ENCODE assay signal across 10 mouse cellular contexts in the genomic region with DNA sequence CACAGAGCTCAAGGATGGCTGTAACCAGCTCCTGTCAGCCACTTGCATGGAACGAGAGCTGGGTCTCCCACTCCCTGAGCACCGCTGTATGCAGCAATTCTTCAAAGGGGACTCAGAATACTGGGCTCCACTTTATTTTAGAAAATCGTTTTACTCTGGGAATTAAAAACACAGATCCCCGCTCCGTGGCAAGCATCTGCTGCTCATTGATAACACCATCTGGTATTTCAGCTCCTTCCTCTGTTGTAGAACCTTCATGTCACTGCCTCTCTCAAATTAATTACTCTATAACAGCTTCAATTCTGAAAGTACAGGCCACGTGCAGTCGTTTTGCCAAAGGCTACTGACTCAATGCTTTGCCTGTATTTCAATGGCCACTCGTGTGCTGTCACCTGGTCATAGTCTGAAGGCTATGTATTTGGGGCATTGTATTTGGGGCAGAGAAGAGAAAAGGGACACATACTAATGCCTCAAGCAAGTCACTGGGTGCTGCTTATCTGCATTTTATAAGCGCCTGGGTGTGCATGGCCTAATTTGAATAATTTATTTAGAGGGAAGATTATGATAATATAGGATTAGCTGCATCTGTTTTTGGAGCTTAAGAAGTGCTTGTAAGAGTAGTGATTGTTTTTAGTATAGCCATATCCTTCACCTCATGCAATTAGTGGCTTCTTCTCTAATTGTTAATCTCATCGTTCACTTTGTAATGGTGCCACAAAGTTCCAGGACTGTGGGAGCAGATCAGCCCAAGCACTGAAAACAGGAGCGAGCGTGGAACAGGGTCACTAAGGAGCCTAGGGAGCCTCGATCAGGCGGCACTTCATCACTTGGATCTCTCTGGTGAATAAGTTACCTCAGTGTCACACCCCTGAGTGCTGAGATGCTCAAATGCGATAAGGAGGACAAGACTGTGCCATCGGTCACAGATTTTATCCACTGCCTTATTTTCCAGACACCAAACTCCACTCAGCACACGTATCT.
DNase-seq lines count a peak whose midpoint lies in the region; ATAC-seq and TF ChIP-seq lines count a peak whose summit lies in the region.
"Had no signal": no experiment of that assay in that cellular context is flagged by ENCODE, and none has a peak within 500 bp of the region (broad histone marks: within the 10 kb centered on the region; RNA-seq: fewer than 3 reads in every experiment).

No protein-coding gene starts in this region.

- H3K9ac ChIP-seq in forebrain, embryonic 11.5 days (ENCODE audit: low read length) = no peak overlapping the region
- no peak overlapping the region for H3K9ac ChIP-seq in hindbrain, postnatal 0 days (replicated peaks; ENCODE audit: low read length)
- H3K9ac ChIP-seq in midbrain, embryonic 16.5 days (ENCODE audit: low read depth, low read length) = no peak overlapping the region
- H3K9ac ChIP-seq: embryonic facial prominence, embryonic 13.5 days; lung, embryonic 15.5 days had no signal

- H3K9me3 ChIP-seq in forebrain, embryonic 11.5 days (ENCODE audit: control insufficient read depth, low read length) = no peaks in the 10 kb centered on the region
- H3K9me3 ChIP-seq in forebrain, embryonic 10.5 days = no peaks in the 10 kb centered on the region
- no peaks in the 10 kb centered on the region for H3K9me3 ChIP-seq in embryonic facial prominence, embryonic 10.5 days
- no peaks in the 10 kb centered on the region for H3K9me3 ChIP-seq in hindbrain, postnatal 0 days (ENCODE audit: low read length)
- no peaks in the 10 kb centered on the region for H3K9me3 ChIP-seq in midbrain, embryonic 16.5 days (replicated peaks; ENCODE audit: control insufficient read depth, low read length, poor library complexity, severe bottlenecking)
- H3K9me3 ChIP-seq: embryonic facial prominence, embryonic 13.5 days; lung, embryonic 15.5 days had no signal

- no peaks in the 10 kb centered on the region for H3K36me3 ChIP-seq in forebrain, embryonic 11.5 days (ENCODE audit: control insufficient read depth, insufficient read depth, low read length)
- no peaks in the 10 kb centered on the region for H3K36me3 ChIP-seq in forebrain, embryonic 10.5 days (replicated peaks)
- H3K36me3 ChIP-seq in embryonic facial prominence, embryonic 10.5 days (replicated peaks) = no peaks in the 10 kb centered on the region
- no peaks in the 10 kb centered on the region for H3K36me3 ChIP-seq in hindbrain, postnatal 0 days (ENCODE audit: insufficient read depth, low read length)
- H3K36me3 ChIP-seq in midbrain, embryonic 16.5 days (ENCODE audit: control insufficient read depth, insufficient read depth, low read length) = no peaks in the 10 kb centered on the region
- H3K36me3 ChIP-seq: embryonic facial prominence, embryonic 13.5 days; lung, embryonic 15.5 days had no signal

- H3K4me2 ChIP-seq in forebrain, embryonic 11.5 days (ENCODE audit: low read depth, low read length, severe bottlenecking) = no peak overlapping the region
- no peak overlapping the region for H3K4me2 ChIP-seq in hindbrain, postnatal 0 days (ENCODE audit: low read depth, low read length)
- H3K4me2 ChIP-seq in midbrain, embryonic 16.5 days (ENCODE audit: low read length) = 0 out of 2 replicates have a peak overlapping the region, but pooled peaks have one; percentile 3
- H3K4me2 ChIP-seq: embryonic facial prominence, embryonic 13.5 days; lung, embryonic 15.5 days had no signal

- no peaks in the 10 kb centered on the region for H3K27me3 ChIP-seq in forebrain, embryonic 11.5 days (ENCODE audit: control insufficient read depth, insufficient read depth, low read length)
- no peaks in the 10 kb centered on the region for H3K27me3 ChIP-seq in forebrain, embryonic 10.5 days (ENCODE audit: poor library complexity, severe bottlenecking)
- no peaks in the 10 kb centered on the region for H3K27me3 ChIP-seq in embryonic facial prominence, embryonic 10.5 days (replicated peaks; ENCODE audit: low read depth, poor library complexity, severe bottlenecking)
- H3K27me3 ChIP-seq in hindbrain, postnatal 0 days (ENCODE audit: insufficient read depth, low read length) = no peaks in the 10 kb centered on the region
- no peaks in the 10 kb centered on the region for H3K27me3 ChIP-seq in midbrain, embryonic 16.5 days (ENCODE audit: control insufficient read depth, insufficient read depth, low read depth, low read length)
- H3K27me3 ChIP-seq: embryonic facial prominence, embryonic 13.5 days; lung, embryonic 15.5 days had no signal

- no peak for TF ChIP-seq CTCF in hindbrain, postnatal 0 days (IDR thresholded peaks at IDR 0.05; ENCODE audit: low read depth)

- no peak overlapping the region for H3K4me3 ChIP-seq in forebrain, embryonic 11.5 days (ENCODE audit: low read depth, low read length)
- no peak overlapping the region for H3K4me3 ChIP-seq in forebrain, embryonic 10.5 days
- H3K4me3 ChIP-seq in embryonic facial prominence, embryonic 10.5 days = no peak overlapping the region
- no peak overlapping the region for H3K4me3 ChIP-seq in hindbrain, postnatal 0 days (ENCODE audit: low read length)
- H3K4me3 ChIP-seq in midbrain, embryonic 16.5 days (ENCODE audit: low read depth, low read length) = no peak overlapping the region
- H3K4me3 ChIP-seq: embryonic facial prominence, embryonic 13.5 days; lung, embryonic 15.5 days had no signal

- no peak for DNase-seq in forebrain, embryonic 11.5 days (ENCODE audit: low spot score)
- DNase-seq in forebrain, embryonic 10.5 days (ENCODE audit: extremely low spot score, low spot score) = no peak
- peak; percentile 21 for DNase-seq in embryonic facial prominence, embryonic 10.5 days (ENCODE audit: low spot score)
- peak; percentile 43 for DNase-seq in hindbrain, postnatal 0 days (ENCODE audit: low spot score)
- no peak for DNase-seq in adrenal gland, postnatal 25 days
- no peak for DNase-seq in heart, adult 9 months (ENCODE audit: low spot score in 2 of 2)
- DNase-seq in ovary, postnatal 10 days (ENCODE audit: low spot score) = no peak

- H3K27ac ChIP-seq in forebrain, embryonic 11.5 days (ENCODE audit: low read depth, low read length) = no peak overlapping the region
- no peak overlapping the region for H3K27ac ChIP-seq in forebrain, embryonic 10.5 days
- no peak overlapping the region for H3K27ac ChIP-seq in embryonic facial prominence, embryonic 10.5 days (replicated peaks)
- no peak overlapping the region for H3K27ac ChIP-seq in hindbrain, postnatal 0 days
- peak overlapping the region; percentile 69 for H3K27ac ChIP-seq in midbrain, embryonic 16.5 days (ENCODE audit: low read length)
- H3K27ac ChIP-seq: embryonic facial prominence, embryonic 13.5 days; lung, embryonic 15.5 days had no signal

- WGBS in forebrain, embryonic 11.5 days = 63% methylated on average over 17 of the region's 17 CpGs
- WGBS in forebrain, embryonic 10.5 days = 70% methylated on average over 17 of the region's 17 CpGs
- 66% methylated on average over 17 of the region's 17 CpGs for WGBS in embryonic facial prominence, embryonic 10.5 days
- 52% methylated on average over 17 of the region's 17 CpGs for WGBS in hindbrain, postnatal 0 days
- WGBS in midbrain, embryonic 16.5 days = 27% methylated on average over 17 of the region's 17 CpGs

- ATAC-seq in forebrain, embryonic 11.5 days (replicated peaks; ENCODE audit: low FRiP score) = peak; percentile 74
- ATAC-seq in hindbrain, postnatal 0 days = peak; percentile 45; the same call in 1 of the 2 replicates
- peak; percentile 90 for ATAC-seq in midbrain, embryonic 16.5 days

- no peaks in the 10 kb centered on the region for H3K4me1 ChIP-seq in forebrain, embryonic 11.5 days (replicated peaks; ENCODE audit: control insufficient read depth, insufficient read depth, low read length)
- peaks cover 6% of the 10 kb centered on the region for H3K4me1 ChIP-seq in forebrain, embryonic 10.5 days
- peaks cover 10% of the 10 kb centered on the region; the same call in 1 of the 2 replicates for H3K4me1 ChIP-seq in embryonic facial prominence, embryonic 10.5 days
- no peaks in the 10 kb centered on the region for H3K4me1 ChIP-seq in hindbrain, postnatal 0 days (ENCODE audit: insufficient read depth, low read length)
- H3K4me1 ChIP-seq in midbrain, embryonic 16.5 days (ENCODE audit: control insufficient read depth, insufficient read depth, low read length) = peaks cover 6% of the 10 kb centered on the region
- H3K4me1 ChIP-seq: embryonic facial prominence, embryonic 13.5 days; lung, embryonic 15.5 days had no signal

Comparison
In these comparisons a context has a peak if more than half of its experiments do, and no peak if none do; other contexts are left out.
1. DNase-seq: peak in embryonic facial prominence, embryonic 10.5 days (single experiment) and hindbrain, postnatal 0 days (single experiment); none in forebrain, embryonic 11.5 days (single experiment), forebrain, embryonic 10.5 days (single experiment), adrenal gland, postnatal 25 days (single experiment), heart, adult 9 months (0 of 2) and ovary, postnatal 10 days (single experiment).
2. Peak in every context shown above with its lines, with median percentiles within 50 percentile points of each other: ATAC-seq.